Mouse (Mus musculus) cerebellum, adult 11 months (tissue): ENCODE results near the gene Spa17.

ENCODE experiments used
- DNase-seq: peaks from one replicate; pipeline ENCODE4 v3.0.0; 2022

The Spa17 gene

DNA sequence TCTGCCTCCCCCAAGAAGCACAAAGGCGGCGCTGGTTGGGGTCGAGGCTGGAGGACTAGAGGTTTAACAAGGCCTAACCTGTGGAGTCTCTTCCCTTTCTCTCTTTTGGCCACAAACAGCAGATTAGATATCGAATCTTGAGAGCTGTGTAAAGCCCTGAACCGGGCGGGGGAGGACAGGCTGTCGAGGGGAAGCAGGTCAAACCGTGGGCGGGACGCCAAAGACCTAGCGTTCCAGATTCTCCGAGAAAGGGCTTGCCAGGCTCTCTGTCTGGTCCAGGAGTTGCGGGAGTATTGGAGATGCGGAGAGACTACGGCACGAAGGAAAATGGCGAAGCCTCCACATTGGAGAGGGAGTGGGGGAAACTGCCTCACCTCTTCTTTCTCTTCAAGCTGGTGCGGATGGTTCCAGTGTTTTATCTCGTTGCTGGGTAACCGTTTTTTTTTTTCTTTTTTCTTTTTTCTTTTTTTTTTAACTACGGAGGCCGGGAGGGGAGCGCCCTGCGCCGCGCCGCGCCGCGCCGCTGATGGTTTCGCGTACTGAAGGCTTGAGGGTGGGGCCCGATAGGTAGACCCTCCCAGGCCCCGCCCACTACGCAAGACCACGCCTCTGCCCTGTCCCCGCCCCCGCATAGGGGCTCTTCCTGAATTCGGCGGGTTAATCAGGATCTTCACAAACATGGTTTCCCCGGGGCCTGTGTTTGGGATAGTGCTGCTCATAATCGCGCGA, at the start of gene Spa17:
Gene Spa17, minus strand, starts transcription at position 541 of the 729 bp plus-strand sequence.
- peak; percentile 86 for DNase-seq

- no peak for DNase-seq
Observed at GRCm38 (mm10) chr9:37663210-37663609, 49.7 kb upstream of the Spa17 start.

DNA sequence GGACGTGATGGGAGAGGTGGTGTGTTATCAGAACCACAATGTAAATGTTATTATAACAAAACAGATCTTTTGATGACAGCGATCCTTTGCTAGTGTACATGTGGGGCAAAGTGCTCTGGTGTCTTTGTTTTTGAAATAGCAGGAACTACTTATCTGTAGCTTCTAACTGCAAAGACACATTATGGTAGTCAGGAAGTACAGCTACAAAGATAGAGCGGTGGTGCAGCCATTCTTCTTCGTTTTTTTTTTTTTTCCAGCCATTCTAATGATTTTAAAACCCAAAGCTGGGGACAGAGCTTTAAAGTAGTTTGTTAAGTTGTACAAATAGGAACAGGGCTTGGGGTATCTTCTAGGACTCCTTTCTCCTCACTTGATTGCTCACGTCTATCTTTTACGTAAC, 45.9 kb upstream of the Spa17 start:
- DNase-seq = no peak

DNA sequence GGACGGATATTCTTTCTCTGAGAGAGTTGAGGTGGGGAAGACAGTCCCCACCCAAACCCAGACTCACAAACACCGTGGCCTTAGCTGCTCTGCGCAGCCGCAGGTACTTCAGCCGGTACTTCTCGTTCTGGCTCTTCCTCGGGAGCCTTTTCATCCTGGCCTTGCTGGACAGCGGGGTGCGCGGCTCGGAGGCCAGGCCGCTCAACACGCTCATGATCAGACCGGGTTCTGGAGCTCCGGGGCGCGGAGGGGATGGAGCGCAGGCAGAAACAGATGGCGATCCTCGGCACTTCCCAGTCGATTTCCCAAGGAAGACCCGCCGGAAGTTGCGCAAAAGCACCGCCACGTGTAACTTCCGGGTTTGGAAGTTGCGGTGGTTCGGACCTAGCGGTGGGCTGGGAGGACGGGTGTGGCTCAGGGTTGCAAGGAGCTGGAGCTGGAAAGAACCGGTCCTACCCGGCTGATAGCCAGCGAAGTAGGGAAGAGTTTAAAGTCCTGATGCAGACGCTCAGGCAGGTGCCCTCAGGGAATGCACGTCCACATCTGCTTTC, 43.5 kb upstream of the Spa17 start, which contains the start of gene Tbrg1:
Gene Tbrg1, minus strand, starts transcription at position 382 of the 551 bp plus-strand sequence.
- peak; percentile 58 for DNase-seq

DNA sequence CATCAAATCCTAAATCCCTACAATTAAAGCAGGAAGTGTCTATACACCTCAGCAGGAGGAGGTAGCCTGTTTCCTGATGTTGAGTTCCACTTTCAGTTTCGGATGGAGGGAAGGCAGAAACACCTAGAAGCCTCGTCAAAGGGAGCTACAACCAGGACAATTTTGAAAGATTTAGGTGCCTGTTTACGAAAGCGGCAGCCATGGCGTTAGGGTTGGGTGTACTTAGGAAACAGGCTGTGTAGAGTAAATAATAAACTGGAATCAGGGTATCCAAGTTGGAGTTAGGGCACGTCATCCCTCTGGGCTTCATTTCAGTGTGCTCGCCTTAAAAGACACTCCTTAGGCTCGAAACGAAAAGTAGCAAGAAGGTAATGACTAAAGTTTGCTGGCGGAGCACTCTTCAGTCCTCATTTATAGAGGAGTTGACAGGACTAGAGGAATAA, 42.9 kb upstream of the Spa17 start:
- DNase-seq = no peak

GRCm38 (mm10) chr9:37655961-37656360, 42.4 kb upstream of the Spa17 start:
- DNase-seq = no peak

GRCm38 (mm10) chr9:37653836-37654235, 40.3 kb upstream of the Spa17 start:
- no peak for DNase-seq

GRCm38 (mm10) chr9:37650639-37651038, 37.1 kb upstream of the Spa17 start:
- no peak for DNase-seq

- no peak for DNase-seq
Observed at GRCm38 (mm10) chr9:37646246-37646645, 32.7 kb upstream of the Spa17 start.

DNA sequence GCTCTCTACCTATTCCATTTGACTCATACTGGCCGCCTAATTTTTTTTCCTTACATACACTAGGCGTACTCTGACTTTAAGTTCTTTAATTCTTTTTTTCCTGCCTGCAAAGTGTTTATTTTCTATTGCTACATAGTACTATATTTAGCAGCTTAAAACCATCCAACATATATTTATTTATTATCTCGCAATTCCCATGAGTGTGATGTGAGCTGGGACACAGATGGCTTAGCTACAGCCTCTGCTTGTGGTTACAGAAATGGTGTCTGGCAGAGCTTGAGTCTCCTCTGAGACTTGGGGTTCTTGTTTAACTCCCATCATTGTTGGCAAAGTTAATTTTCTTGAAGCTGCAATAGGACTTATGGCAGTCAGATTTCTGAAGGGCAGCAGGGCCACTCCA, 25.2 kb upstream of the Spa17 start:
- no peak for DNase-seq

DNA sequence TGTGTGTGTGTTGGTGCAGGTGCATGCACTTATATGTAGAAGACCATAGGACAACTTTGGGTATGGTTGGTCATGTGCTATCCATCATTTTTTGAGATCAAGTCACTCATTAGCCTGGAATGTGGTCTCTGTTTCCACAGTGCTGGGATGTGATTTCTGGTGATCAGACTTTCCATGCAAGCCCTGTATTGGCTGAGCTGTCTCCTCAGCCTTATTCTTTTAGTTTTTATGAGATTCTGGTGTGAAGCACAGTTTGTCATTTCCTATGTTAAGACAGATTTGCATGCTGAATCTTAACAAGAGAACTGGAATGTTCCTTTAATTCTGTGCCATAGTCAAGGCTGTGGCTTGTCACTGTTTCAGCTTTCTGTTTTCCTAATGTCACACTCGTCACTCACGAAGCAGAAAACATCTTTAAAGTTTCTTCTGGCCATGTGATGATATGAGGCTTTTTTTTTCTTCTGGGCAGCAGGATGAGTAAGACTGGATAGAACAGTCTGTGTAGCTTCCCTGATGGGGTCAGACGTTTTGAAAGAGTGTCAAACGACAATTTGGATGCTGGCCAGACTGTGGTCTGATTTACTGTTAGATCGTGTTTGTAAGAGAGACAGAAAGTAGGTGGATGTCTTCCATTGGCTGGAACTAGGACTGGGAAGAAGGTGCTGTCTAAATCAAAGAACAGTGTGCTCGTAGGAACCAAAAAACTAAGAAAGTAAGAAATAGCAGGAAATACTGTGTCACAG, 23.4 kb upstream of the Spa17 start:
- no peak for DNase-seq

GRCm38 (mm10) chr9:37636335-37636734, 22.8 kb upstream of the Spa17 start:
- DNase-seq = peak; percentile 49

DNA sequence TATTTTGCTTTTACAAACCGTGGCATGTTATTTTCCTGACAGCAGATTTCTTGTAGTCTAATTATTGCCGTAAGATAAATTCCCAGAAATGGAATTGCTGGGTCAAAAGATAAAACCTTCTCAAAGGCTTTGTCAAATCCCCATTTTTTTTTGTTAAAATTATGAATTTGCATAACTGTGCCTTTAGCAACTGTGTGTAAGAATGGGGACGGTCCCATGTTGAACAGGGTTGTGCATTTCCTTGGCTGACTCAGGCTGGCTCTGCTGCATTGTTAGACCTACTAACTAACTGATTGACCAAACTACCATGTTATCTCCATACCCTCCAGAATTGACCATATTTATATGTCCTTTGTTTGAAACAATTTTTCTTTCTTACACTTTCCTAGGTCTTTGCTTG, 20.7 kb upstream of the Spa17 start:
- no peak for DNase-seq

DNA sequence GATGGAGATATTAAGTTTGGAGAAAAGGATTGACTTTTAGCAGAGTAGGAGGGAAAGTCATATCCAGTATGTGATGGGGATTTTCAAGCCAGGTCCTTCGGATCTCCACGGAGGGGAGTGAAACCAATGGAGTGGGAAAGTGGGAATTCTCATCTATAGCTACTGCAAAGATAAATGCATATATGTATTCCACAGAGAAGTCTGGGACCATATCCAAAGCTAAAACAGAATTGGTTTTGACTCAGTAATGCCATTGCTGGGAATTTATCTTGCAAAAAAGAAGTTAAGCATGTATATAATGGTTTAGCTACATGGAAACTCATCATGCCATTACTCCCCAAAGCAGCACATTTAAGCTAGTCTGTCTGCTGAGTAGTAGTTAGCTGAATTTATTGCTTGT, 18.8 kb upstream of the Spa17 start:
- DNase-seq = no peak

DNA sequence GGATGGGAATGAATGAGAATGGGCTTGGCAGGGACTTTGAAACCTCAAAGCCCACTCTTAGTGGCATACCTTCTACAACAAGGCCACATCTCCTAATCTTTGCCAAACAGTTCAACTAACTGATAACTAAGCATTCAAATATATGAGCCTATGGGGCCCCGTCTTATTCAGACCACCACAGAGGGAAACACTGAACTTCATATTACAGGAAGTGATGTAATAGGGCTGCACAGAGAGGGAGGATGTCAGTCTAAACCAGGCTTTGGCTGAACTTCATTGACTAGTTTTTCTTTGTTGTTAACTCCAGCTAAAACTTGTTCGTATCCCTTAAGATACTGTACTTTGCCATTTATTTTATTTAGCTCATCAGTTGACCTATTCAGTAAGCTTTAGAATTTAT, 16.4 kb upstream of the Spa17 start:
- DNase-seq = no peak

DNA sequence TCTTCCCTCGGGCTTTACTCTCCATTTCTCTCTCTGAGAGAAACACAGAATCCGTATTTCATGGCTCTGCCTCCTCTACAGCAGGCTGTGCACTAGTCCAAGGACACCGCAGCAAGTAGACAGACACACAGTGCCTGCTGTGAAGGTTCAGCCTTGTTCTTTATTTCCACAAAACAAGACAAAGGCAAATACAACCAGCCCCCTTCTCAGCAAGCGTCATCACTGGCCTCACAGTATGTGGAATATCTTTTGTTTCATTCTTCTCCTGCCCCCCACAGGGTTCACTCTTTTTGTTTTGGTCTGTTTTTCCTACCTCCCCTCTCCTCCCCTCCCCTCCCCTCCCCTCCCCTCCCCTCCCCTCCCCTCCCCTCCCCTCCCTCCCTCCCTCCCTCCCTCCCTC, 15.1 kb upstream of the Spa17 start:
- DNase-seq = no peak

GRCm38 (mm10) chr9:37627263-37627662, 13.7 kb upstream of the Spa17 start:
- no peak for DNase-seq

DNA sequence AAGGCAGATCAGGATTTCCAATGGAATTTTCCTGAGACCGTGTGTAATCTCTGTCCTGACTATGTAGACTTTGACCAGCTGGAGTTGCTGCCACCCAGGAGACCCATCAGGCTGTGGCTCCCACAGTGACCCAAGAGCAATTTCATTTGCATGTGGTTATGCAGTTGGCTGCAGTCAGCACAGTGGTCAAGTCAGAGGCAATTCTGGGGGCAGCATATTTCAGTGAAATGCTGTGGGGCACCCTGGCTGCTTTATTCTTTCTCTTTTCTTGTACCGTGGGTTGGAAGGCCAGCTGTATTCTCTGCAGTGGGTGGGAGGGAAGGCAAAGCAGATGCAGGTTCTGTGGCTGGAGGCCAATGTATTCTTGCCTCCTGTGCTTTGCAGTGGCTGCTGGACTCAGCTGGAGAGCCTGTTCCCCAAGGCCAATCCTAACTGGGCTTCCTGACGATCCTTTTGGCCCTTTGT, 12.6 kb upstream of the Spa17 start:
- DNase-seq = no peak

DNA sequence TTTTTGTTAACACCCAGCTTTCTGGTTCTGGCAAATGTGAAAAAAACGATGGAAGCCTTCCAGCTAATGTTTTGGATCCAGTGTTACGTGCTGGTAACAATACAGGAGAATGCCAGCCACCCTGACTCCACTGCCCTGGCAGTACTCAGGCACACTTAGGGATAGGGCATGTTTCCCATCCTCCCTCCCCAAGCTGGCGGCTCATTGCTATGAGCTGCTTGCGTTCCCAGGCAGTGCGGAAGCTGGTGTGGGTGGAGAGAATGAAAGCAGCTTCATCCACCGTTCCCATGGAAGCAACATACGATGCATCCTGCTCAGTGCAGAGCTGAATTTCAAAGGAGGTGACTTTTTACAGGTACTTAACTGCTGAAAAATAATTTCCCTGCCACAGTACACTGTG, 12.1 kb upstream of the Spa17 start:
- peak; percentile 42 for DNase-seq

GRCm38 (mm10) chr9:37625129-37625528, 11.6 kb upstream of the Spa17 start:
- DNase-seq = no peak

DNA sequence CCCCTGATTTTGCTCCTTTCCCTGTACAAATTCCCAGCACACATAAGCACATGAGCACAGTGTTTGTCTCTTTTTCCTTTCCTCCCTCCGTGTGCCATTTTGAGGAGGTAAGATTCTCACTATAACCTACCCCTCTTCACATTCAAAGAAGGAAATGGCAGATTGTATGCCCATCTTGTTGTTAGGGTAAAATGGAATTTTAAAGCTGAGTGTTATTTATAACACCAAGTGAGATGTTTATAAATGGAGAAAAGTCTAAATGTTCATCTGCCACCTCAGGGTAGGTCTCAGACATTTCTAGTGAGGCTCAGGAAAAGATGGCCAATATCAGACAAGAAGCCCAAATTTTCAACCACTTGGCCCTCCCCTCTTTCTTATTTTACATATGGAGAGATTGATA, 11.0 kb upstream of the Spa17 start:
- no peak for DNase-seq

GRCm38 (mm10) chr9:37623981-37624380, 10.5 kb upstream of the Spa17 start:
- DNase-seq = no peak

- DNase-seq = peak; percentile 67
Observed at GRCm38 (mm10) chr9:37621290-37621689, 7.8 kb upstream of the Spa17 start.

GRCm38 (mm10) chr9:37616770-37617169, 3.2 kb upstream of the Spa17 start:
- peak; percentile 27 for DNase-seq
